Mouse (Mus musculus): ENCODE measurements around the gene Myrfl.

Myrfl gene

DNA sequence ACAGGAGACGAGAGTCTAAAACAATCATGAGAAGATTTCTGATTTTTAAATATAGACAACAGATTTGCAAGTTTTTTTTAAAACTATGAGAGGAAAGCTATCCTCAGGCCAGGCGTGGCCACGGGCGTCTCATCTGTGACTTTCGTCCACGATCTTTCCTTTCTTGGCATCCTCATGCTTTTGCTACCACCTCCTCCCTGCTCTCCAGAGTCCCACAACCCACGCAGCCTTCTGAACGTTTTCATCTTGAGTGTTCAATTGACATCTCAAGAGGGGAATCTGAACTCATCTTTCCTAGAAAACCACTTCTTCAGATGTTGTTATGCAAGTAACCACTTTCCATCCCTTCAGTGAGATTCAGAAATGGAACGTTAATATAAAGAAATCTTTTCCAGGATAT lies 83.6 kb downstream of the Myrfl start:
- DNase-seq: no peak

DNA sequence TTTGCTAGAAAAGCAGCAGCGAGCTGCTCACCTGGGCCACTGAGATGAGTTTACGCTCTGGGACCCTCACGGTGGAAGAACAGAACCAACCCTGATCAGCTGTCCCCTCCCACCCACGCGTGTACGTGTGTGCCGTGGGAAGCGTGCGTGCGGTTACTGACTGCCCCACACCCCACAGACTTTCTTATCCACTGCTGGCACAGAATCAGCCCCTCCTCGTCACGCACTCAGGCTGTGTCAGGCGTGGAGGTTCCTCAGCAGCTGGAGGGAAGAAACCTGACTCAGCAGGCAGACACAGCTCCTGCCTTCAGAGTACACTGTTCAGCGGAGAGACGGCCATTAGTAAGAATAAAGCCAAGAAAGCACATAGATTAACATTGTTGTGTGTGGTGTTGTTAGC lies 86.0 kb downstream of the Myrfl start:
- DNase-seq: no peak

DNA sequence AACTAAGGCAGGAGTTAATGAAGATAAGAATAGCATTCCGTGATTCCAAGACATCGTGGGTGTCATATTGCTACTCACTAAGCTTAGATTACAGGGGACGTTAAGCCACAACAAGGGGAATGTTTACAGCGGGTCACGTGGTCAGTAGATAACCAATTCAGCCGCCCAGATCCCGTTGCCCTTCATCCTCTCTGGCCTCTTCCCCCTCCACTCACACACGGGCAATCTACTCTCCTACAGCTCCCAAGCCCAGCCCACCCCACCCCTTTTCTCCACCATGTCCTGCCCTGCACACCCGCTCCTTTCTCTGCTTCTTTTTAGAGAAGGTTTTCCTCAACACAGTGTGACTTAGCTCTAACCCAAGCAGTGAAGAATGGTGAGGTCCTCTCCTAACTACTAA lies 87.3 kb downstream of the Myrfl start:
- no peak for DNase-seq

DNA sequence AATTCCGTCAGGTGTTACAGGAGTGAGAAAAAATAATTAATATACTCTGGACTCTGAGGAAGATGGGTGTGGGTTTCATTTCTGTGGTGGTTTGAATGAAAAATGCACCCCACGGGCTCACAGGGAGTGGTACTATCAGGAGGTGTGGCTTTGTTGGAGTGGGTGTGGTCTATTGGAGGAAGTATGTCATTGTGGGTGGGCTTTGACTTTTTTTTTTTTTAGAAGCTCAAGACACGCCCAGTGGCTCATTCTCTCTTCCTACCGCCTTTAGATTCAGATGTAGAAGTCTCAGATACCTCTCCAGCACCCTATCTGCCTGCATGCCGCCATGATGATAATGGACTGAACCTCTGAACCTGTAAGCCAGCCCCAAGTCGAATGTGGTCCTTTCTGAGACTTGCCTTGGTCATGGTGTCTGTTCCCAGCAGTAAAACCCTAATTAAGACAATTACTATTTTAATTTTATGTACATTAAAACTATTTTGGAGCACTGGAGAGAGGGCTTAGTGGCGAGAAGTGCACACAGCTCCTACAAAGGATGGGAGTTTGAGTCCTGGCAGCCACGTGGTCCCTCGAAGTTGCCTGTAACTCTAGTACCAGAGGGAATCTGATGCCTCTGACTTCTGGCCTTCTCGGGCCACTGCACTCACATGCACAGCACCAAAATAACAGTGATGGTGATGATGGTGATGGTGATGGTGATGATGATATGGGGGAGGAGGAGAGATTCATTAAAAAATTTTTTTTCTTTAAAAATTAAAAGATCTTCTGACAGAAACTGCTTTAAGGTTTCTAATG lies 88.0 kb downstream of the Myrfl start:
- DNase-seq: no peak

DNA sequence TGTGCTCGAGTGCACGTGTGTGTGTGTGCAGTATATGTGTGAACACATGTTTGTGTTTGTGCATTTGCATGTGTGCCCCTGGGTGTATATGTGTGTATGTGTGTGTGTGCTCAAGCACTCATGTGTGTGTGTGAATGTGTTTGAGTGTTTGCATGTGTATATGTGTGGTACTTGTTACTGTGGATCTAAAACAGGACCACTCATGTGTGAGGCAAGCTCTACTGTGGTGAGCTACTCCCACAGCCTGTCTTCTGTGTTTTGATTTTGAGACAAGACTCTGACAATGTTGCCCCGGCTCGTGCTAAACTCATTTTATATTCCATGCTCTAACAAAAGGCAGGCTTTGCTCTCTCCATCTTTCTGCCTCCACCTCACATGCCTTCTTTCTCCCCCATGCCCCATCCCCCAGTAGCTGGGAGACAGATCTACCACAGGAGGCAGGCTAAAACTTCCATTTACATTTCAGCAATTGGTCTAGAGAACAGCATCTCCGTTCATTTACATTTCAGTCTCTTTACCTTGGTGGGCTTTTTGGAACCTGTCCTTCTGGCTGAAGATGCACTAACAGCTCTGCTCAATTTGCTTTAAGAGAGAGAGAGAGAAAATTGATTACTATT lies 94.4 kb downstream of the Myrfl start:
- DNase-seq: no peak

DNA sequence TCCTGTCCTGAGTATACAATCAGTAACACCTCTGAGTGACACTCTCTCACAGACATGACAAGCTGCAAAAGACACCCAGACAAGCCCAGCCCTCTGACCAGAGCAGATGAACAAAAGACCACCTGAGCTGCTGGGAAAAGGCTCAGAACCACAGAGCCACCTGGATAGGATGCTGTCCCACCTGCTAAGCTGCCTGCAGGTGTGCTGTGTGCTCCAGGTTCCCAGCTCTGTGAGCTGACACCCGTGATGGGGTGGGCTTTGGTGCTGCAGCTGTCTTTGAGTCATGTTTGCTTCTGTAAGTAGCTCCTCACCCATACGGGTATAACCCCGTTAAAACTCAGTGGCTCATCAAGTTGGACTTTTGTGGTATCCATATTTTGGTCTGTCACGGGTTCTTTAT lies 95.4 kb downstream of the Myrfl start:
- no peak for DNase-seq

DNA sequence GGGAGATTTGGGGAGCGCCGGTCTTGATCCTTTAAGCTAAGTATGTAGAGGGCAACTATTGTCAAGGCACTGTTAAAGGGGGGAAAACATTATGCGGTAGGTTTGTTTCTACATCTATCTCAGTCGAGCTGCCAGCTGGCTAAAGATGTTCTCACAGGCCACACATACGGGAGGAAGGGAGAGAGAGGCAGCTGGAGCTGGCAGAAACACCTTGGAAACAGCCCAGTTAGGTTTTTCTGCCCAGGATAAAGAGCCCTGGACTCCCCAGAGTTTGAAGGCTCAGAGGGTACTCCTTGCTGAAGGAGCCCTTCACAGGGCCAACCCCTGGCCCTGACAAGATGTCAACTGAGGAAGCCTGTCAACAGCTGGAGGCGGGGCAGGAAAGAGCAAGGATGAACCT lies 100.7 kb downstream of the Myrfl start:
- no peak for DNase-seq

DNA sequence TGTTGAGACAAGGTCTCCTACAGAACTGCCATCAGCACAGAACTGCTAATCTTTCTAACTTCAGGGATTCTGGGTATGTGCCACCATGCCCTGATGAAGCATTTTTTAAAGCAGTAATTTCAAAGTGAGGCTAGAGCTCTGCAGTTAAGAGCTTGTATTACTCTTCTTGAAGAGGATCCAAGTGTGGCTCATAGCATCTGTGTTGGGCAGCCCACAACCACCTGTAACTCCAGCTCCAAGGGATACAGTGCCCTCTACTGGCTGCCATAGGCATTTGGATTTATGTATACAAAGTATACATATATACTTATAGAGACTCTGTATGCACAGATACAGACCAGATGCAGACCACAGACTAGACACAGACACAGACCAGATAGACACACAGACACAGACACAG lies 107.6 kb downstream of the Myrfl start:
- peak; percentile 48 to 52 for DNase-seq

DNA sequence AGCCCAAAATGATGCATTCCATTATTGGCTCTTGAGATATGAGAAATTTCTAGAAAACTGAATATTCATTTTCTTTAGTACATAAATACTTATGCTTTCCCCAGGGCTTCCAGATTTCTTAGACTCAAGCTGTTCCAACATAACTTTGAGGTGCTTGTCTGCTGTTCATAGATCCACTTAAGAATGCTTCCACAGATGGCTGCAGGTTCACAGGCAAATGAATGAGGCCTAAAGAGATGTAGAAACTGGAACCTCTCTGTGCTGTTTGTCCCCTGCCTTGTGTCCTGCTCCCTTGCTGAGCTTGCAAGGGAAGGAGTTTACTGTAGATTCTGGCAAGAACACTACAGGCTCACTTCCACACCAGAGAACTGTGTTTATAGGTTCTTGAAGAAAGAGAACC lies 108.3 kb downstream of the Myrfl start:
- no peak for DNase-seq

DNA sequence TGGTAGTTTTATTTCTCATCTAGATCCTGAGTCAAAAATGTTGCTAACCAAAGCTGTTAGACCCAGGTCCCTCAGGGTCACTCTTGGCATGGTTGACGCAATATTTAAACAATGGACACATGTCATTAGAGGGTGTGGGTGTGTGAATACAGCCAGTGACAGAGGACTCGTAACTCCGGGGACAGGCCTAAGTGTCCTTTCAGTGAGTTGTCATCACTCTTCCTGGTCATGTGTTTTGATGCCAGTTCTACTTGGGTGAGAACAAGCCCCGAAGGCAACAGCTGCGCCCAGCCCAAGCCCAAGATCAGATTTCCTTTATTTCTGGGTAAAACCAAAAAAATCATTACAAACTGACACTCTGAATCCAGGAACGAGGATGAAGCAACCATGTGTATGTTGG lies 112.6 kb downstream of the Myrfl start:
- DNase-seq: no peak

DNA sequence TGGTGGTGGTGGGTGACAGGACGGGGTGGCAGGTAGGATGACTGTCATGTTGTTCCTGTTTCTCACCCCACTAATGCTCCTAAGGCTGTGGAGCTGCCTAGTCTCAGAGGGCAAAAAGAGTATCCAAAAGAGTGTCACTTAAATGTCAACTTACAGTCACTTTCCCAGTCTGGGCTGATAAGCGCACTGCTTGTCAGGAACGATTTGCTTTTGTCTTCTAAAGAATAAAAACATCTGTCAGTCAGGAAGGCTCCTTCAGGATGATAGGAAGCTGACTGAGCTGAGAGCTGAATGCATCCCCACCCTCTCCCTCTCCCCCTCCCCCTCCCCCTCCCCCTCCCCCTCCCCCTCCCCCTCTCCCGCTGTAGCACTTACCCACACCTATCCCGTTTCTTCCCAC lies 113.7 kb downstream of the Myrfl start:
- DNase-seq: no peak

DNA sequence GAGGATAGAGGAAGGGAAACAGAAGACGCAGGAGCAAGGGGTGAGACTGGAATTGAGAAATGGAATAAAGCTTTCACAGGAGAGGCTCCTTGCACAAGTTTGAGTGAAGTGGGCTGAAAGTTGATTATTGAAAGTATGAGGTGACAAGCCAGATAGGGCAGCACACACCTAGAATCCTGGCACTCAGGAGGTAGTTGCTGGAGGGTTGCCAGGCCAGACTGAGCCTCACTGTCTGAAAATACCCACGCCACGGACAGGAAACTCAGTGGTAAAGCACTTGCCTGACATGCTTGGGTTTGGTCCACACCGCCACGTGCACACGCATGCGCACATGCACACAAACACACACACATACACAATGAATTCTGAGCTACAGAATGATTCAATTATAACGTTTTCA lies 118.8 kb downstream of the Myrfl start:
- DNase-seq: no peak

DNA sequence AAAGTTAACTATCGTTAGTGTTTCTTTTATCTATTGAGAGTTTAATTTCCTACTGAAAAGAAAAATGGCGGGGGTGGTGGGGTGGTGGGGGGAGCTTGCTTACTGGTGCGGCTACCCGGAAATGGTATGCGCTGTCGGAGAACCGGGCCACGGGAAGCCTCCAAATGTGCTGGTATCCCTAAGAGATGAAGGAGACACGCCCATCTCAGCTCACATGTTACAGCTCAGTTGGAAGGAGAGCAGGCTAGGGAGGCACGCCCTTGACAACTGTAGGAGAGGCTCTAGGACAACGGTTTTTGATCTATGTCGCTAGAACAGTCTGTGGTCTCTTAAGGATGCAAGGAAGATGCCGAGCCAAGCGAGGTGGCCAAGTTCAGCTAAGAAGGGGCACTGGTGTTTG lies 119.9 kb downstream of the Myrfl start:
- no peak for DNase-seq

DNA sequence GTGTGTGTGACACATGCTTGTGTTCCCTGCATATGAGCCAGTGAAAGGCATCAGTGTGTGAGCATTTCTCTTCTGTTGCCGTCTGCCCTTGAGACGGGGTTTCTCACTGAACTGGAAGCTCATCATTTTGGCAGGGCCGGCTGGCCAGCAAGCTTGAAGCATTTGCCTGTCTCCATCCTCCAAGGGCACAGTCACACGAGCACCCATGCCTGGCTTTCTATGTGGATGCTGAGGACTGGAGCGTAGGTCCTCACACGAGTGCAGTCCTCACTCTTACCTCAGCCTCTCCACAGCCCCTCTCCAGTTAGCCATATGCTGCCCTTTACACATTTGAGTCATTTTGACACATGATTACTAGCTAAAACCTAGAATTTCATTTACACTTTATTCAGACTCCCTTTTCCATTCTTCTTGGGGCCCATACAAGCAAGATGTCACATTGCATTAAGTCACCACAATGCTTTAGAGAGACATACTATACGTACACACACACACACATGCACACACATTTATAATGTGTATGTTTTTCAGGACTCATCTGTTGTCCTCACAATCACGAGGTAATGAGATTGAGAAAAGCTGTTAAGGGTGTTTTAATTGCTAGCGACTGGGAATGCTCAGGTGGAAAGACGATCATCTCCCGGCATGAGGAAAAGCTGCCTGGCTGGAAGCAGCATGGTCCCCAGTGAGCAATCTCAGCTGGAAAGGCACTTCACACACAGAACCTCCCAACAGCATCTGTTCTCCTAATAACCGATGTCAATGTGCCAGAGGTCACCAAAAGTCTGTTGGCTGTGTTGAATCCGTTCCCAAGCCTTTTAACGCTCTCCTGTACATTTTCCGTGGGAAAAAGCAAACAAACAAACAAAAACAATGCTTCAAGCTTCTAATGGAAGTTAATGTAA lies 122.6 kb downstream of the Myrfl start:
- no peak for DNase-seq

DNA sequence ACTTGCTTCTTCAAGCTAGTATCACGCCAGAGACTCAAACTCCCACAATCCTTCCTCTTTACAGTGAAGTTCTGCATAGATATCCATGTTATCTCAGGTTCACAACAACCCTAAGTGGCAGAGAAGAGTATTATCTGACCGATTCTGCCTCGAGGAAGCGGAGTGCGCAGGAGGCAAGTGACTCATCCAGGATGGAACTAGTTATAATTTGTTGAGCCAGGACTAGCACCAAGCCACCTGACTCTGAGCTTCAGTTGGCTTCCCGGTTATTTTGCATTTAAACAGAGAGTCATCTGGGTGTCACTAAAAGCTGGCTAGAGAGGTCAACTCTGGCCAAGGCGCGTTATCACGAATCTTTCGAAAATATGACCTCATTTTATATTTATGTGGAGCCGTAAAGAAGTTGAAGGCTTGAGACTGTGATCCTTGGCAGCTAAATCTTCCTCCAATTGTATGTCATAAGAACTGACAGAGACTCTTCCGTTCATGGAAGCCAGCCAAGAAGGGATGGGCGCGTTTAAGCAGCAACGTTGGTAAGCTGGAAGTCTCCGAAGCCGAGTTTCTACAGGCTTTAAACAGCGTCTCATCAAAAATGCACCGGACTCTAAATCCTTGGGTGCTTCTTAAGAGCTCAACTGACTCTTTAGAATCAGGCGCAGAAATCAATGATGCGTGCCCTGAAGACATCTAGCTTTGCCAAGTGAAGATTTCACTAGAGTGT lies 125.3 kb downstream of the Myrfl start:
- no peak for DNase-seq

DNA sequence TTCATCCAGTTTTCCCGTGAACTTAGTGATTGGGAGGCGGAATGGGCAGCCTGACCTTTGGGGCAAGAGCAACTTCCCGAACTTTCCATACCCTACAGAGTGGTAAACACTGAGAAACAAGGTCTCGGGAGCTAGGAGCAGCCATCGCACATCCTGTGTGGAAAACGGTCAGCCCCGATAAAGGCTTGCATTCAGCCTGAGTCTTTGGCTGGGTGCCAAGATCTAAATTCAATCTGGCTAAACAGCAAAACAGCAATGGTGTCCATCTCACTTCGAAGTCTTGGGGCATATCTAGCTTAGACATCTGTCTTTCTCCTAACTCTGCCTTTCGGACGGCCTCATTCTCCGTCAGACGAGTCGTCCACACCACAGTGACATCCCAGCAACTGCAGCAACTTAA lies 128.1 kb downstream of the Myrfl start:
- DNase-seq: no peak

DNA sequence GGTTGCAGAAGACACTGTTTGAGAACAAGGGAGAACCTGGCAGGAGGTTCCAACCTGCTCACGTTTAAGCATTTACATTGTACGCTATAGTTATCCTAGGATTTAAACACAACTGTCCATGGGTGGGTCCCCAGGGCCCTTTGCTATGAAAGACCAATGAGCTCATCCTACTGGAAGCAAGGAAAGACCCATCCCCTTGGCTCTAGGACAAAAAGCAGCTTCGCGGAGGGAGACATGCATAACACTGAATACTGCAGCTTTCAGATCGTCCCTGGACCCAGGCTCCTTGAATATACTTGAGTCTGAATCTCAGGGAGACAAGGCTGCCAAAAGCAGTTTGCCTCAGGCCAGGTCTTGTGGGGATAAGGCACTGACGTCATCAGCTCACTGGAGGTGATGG lies 130.2 kb downstream of the Myrfl start:
- DNase-seq: no peak

DNA sequence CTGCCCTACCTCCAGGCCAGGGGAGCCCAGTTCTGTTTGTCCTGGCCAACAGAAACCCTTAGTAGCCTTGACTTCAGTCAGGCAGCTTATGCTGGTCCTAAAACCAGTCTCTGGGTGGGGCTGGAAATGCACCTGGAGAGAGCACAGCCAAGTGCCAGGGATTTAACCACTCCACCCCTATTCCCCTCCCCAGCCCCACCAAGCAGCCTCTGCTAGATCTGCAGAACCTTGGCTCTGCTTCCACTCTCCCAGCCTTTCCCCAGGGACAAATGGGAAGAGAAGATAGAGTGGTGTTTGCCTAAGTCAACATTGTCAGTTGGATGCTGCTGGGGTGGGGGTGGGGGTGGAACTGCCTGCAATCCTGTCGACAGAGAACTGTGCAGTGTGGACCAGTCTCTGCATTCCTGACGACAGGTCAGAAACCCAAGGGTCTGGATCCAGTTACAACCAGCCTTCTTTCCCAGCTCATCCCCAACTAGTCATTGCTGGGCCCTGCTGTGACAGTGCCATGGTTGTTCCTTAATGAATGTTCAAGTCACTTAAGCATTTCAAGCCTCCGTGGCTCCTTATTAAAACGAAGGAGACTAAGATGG lies 135.1 kb downstream of the Myrfl start:
- DNase-seq: no peak

DNA sequence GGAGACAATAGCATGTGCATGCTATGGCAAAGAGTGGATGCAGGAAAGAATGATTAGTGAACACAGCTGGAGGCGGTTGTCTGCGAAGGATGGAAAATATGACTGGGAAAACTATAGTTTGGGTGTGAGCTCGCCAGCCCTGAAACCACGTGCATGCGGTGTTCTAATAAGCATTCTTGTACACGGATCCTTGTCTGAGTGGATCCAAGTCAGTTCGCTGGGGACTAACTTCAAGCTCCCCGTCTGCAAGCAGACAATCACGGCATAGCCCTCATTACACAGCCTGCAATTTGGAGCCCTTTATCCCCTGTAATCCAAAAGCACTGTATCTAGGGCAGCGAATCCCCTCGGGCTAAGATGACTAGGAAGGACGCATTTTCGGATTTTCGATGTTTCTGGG lies 136.2 kb downstream of the Myrfl start:
- no peak for DNase-seq

DNA sequence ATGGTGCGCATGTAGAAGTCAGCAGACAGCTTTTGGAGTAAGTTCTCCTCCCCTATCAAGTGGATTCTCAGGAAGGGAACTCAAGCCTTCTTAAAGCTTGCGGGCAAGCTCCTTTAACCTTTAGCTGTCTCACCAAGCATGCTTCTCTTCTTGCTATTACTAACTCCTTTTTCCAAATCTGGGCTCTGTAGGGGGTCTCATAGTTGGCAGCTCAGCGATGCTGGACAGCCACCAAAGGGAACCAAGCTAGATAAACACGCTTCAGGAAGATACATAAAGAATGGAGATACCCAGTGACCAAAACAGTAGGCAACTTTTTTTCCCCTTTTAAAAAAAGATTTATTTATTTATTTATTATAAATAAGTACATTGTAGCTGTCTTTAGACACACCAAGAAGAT lies 136.9 kb downstream of the Myrfl start:
- no peak for DNase-seq

DNA sequence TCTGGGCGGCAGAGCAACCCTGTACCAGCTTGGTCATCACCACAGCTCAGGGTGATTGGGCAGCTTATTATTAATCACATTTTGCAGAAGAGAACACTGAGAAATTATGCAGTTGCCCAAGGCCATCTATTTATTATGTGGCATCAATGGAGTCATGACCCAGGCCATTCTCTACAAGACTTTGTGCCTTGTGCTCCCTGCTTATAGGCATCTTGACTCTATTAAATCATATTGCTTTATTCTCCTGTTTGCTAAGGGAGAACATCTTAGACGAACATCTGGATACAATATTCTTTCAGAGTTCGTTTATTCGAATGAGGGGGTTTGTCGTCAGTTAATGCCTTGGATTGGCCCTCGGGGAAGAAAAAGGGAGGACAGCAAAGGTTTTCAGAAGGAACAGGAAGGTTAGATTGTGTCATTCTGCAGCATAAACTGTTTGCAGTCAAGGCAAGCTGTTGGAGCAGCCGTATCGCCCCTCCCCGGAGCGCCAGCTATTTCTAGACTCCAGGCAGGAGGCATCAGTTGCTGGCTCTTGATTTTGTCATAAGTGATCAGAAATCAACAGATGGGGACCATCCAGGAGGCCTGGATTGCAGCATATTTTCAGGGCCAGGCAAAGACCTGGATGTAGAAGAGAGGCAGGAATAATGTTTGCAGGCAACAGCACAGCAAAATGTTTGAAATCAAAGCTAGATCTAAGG lies 140.7 kb downstream of the Myrfl start:
- no peak for DNase-seq

DNA sequence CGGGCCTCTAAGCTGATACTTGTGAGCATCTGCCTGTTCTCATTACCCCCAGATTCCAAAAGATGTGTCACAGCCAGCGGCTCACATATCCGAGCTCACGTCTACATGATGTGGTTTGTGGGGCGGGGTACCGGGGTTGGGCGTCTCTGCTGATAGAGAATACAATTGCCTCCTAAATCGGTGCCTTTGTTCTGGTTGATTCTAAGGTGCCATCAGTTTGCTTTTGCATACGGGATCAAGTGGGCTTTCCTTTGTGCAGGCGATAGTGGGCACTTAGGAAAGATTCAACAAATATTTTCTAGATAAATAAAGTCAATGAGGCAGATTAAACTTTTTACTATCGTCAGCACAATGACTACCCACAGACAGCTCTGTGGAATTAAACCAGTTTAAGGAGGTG lies 141.8 kb downstream of the Myrfl start:
- no peak for DNase-seq
